Mouse (Mus musculus): ENCODE measurements at regions not wholly inside any gene's neighbourhood (a gene's known extent, or its start where the extent isn't known, plus 50 kb on each side); places are given as distances from the start of the nearest gene placed in this dataset.

DNA sequence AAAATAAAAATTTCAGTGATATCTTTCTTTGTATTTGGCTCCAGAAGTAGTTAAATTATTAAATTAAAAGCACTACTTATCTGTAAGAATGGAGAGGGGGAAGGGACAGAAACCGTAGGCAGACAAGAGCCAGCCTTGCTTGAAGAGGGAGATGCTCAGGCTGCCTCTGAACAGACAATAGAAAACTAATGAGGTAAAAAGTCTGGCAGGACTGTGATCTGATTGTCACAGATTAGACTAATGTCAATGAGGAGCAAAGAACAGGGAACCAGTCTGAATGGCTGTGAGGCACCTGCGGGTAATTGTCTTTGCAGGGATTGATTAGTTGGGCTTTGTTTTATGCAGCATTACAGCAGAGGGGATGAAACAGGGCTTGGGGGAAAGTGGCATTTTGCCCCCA is 362.3 kb upstream of the Fam92a start:
- DNase-seq (ENCODE audit: low spot score in 2 of 2), result no peak

DNA sequence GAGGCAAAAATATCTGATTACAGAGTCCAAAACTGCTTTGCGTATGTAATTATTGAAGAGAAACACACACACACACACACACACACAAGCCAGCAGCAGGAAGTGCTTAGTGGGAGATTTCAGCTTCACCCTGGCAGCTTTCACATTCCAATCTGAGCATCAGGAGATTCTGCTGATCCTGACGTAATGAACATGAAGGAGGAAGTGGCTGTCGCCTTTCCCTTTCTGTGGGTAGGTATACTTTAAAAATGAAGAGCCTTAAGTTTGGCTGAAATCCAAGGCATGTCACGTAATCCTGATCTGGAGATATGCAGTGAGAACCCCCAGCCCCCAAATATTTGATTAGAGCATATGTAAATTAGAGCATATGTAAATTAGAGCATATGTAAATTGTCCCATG is 361.1 kb upstream of the Fam92a start:
- DNase-seq (ENCODE audit: low spot score in 2 of 2), result no peak

GRCm38 (mm10) chr4:12522358-12522757 is 350.5 kb upstream of the Fam92a start:
- DNase-seq (ENCODE audit: low spot score in 2 of 2), result no peak

DNA sequence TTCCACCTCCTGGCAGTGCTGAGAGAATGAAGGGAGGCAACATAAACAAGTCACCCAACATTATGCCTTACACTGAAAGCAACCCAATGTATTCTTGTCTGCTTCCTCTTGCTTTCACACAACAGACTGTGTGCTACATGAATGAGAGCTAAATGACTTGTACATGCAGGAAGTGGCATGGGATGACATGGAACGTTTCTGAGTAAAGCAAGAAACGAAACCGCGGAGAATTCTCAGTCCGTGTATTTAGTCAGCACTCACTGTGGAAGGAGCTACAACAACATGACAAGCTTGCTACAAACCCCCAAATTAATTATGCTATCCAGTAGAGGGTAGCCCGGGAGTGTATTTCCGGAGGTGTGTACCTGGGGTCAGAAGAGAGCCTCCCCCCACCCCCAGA is 349.4 kb upstream of the Fam92a start:
- DNase-seq (ENCODE audit: low spot score in 2 of 2), result no peak

DNA sequence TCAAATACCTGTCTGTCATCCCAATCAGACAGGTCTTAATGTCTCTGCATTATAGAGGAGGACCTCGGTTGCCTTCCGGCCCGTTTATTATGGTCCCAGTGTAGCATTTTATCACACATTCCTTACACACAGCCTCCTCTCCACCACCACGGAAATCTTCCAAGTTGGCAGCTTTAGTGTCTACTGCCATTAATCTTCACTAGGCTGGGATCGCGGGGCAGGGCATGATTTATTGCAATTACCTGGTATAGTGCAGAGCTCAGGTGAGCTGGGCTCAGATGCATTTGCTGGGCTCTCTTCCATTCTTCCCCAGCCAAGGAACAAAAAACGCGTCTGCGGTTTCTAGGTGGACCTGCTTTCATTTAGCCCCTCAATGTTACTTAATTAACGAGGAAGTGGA is 344.7 kb upstream of the Fam92a start:
- DNase-seq (ENCODE audit: low spot score in 2 of 2), result no peak

DNA sequence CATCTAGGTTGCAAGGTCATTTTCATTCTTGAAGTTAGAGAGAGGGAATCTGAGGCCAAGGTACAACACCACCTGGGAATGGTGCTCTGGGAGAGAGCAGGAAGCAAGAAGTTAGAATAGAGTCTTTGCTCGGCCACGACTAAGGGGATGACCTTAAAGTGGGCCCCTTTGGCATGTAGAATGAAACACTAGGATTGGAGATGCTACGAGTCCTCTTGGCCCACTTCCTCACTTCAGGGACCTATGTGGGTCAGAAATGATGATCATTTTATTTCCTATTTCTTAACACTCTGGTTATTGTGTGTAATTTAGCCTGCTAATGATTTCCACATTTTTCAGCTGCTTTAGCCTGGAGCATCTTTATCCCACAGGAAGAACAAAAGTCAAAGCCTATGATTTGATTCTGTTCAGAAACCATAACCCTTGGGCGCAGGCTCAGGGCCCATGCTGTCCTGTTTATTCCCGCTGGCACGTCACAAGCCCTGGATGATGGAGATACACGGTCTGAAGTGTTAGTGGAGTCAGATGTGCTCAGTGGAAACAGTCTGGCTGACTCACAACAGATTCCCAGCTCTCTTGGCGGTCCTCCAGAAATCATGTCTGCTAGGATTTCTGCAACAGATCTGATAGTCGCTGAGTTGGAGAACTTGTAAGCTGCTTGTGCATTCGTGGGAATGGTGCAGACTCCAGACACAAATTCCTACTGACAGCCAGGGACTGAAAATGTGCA is 340.0 kb upstream of the Fam92a start:
- DNase-seq (ENCODE audit: low spot score in 2 of 2), result no peak

DNA sequence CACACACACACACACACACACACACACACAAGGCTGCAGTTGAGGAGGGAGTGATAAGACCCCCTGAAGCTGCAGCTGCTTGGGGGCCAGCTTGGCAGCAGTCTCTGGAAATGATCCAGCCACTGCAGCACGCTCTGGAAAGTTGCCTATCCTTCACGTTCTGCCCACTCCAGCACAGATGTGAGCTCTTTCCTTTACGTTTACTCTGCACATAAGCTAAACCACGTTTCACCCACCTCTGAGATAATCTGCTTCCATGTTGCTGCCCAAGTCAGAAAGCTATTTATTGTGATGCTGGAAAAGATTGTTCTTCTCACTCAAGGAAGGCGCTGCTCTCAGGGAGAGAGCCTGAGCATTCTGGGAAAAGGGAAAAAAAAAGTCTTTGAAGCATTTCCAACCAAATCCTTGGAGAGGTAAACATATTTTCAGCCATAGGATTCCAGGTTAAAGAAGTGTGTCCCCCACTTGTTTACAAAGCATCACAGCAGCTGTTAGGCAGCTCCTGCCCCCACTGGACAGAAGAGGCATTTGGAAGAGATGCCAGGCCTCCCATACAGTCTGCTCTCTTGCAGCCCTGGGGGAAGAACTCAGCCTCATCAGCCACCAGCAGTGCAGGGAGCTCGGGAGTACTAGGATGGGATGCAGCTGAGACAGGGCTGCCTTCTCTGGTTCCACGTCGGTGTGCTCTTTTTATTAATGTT is 335.2 kb upstream of the Fam92a start:
- no peak for DNase-seq (ENCODE audit: low spot score in 2 of 2)

GRCm38 (mm10) chr4:12501086-12501485 is 329.3 kb upstream of the Fam92a start:
- DNase-seq (ENCODE audit: low spot score in 2 of 2), result no peak

DNA sequence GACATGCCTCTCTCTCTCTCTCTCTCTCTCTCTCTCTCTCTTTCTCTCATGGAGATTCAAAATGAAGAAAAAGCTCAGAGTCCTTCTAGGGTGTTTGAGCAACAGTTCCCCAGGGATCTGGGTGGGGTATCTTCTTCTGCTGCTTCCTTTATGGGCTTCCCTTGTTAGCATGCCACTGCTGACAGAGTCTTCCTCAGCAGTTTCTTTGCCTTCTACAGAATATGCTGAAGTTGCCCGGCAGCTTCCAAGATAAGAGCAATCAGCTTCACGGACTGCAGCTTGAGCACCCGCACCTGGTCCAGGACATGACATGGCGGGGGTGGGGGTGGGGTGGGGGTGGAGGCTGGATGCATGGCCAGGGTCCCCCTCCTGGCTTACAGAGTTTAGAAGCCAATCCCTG is 326.6 kb upstream of the Fam92a start:
- DNase-seq (ENCODE audit: low spot score in 2 of 2), result no peak

DNA sequence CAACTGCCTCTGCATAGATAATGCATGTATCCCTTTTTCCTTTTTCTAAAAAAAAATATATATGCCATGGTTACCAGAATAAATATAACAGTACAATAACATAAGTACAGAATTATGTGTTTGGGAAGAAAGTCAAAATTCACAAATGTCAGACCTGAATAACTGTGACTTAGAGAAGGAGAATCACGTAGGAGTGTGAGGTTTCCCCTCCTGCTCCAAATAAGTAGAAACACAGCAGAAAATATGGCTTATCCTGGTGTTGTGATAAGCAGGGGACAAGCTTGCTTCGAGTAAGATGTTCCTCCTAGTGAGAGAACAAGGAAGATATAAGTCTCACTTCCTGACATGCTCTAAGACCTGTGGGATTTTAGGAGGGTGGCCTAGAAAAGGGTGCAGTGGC is 320.7 kb upstream of the Fam92a start:
- no peak for DNase-seq (ENCODE audit: low spot score in 2 of 2)

- no peak for DNase-seq (ENCODE audit: low spot score in 2 of 2)
Observed at GRCm38 (mm10) chr4:12491306-12491705, 319.5 kb upstream of the Fam92a start.

GRCm38 (mm10) chr4:12490066-12490465 is 318.3 kb upstream of the Fam92a start:
- DNase-seq (ENCODE audit: low spot score in 2 of 2), result no peak

DNA sequence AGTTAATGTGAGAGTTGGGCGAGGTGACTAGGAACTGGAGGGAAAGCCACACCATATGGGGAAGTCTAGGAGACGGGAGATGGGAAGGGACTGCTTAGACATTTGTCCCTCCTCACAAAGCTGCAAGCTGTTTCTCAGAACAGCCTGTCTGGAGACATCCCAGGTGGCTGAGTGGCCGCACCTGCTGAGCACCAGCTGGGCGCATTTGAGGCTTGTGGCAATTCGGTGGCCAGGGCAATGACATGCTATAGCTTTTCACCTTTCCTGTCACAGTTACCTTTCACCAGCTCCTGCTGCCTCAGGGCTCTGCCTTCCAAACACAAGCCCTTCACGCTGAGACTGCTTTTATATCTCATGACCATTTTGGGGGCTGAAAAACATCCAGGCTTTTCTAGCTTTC is 317.5 kb upstream of the Fam92a start:
- no peak for DNase-seq (ENCODE audit: low spot score in 2 of 2)

GRCm38 (mm10) chr4:12481481-12481880 is 309.7 kb upstream of the Fam92a start:
- DNase-seq (ENCODE audit: low spot score in 2 of 2), result no peak

DNA sequence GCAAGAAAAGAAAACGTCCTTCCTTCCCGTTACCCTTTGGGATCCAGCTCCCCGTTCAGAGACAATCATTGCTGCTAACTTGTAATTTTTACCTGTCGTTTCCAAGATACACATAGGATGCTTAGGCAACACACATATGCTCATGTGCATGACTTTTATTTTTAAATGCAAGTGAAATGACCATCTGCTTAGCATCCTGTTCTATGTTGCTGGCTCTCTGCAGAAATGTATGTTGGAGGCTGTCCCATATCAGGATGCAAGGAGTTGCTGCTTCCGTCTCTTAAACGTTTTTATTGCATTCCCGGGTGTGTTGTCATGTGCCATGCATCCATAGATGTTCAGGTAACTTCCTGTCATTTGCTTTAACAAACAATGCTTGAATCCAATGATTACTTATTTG is 304.9 kb upstream of the Fam92a start:
- no peak for DNase-seq (ENCODE audit: low spot score in 2 of 2)

GRCm38 (mm10) chr4:12474981-12475568 is 303.3 kb upstream of the Fam92a start:
- no peak for DNase-seq (ENCODE audit: low spot score in 2 of 2)

DNA sequence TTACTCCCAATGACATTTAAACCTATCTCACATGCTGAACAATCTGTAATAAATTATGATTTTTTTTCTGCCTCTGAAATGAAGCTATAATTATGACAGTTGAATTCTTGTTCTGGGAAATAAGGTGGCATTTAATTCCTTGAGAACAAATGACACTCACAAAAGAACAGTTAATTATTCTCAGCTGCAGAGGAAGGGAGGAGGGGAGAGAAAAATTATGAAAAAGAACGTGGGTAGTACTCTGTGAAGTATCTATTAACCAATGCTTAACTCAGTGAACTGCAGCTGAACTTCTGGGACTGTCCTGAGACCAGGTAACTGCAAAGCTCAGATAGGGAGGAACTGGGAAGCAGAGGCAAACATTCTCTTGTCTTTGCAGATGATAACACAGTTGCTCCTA is 302.6 kb upstream of the Fam92a start:
- DNase-seq (ENCODE audit: low spot score in 2 of 2), result no peak

- no peak for DNase-seq (ENCODE audit: low spot score in 2 of 2)
Observed at GRCm38 (mm10) chr4:12461701-12462100, 289.9 kb upstream of the Fam92a start.

- no peak for DNase-seq (ENCODE audit: low spot score in 2 of 2)
Observed at GRCm38 (mm10) chr4:12461251-12461650, 289.4 kb upstream of the Fam92a start.

GRCm38 (mm10) chr4:12457978-12458597 is 286.3 kb upstream of the Fam92a start:
- DNase-seq (ENCODE audit: low spot score in 2 of 2), result no peak

DNA sequence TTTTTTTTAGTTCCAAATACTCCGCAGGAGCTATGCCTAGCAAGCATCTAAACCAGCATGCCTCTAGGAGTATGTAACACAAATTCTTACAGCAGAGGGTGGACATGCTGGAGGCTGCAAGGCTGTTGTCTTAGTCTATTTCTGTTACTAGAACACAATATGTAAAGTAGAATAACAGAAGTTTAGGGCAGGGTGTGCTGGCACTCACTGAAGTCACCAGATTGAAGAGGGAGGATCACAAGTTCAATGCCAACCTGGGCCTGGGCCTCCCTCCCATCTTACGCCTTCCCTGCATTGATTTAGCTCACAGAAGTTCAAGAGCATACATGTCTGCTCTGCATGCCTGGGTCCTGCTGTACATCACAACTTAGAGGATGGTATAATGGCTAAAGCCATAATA is 280.3 kb upstream of the Fam92a start:
- DNase-seq (ENCODE audit: low spot score in 2 of 2), result no peak

- no peak for DNase-seq (ENCODE audit: low spot score in 2 of 2)
Observed at GRCm38 (mm10) chr4:12425507-12425906, 253.7 kb upstream of the Fam92a start.

All from spleen, postnatal 10 days (tissue).